Mouse (Mus musculus) forebrain, embryonic 12.5 days (tissue): ENCODE results near the gene Mcf2. TPM values are rescaled to one million over a fixed set of nuclear protein-coding genes. Genes with fewer than 3 reads are reported as not detected.

ENCODE experiments used
- ATAC-seq: fragments of 200-750 bp; cut with Nextera tagmentation; 2 replicates; pipeline ENCODE4 v1.8.0; 2017; ENCODE audit warnings: moderate TSS enrichment; ENCODE audit not compliant: low FRiP score
- H3K27ac ChIP-seq: fragments of 300-500 bp; sonication (generic); 2 replicates; pipeline ENCODE4 v1.5.1; 2016; ENCODE audit warnings: mild to moderate bottlenecking
- H3K27me3 ChIP-seq: fragments of 300-500 bp; sonication (generic); 2 replicates; pipeline ENCODE4 v1.6.1; 2016; ENCODE audit warnings: mild to moderate bottlenecking
- H3K36me3 ChIP-seq: fragments of 300-500 bp; sonication (generic); replicated peaks from 2 replicates; pipeline ENCODE4 v1.6.1; 2016; ENCODE audit warnings: mild to moderate bottlenecking
- H3K4me1 ChIP-seq: fragments of 300-500 bp; sonication (generic); 2 replicates; pipeline ENCODE4 v1.6.1; 2016
- H3K4me2 ChIP-seq: fragments of 300-500 bp; sonication (generic); 2 replicates; pipeline ENCODE4 v1.6.1; 2016; ENCODE audit warnings: mild to moderate bottlenecking, moderate library complexity
- H3K4me3 ChIP-seq: fragments of 300-500 bp; sonication (generic); replicated peaks from 2 replicates; pipeline ENCODE4 v1.5.1; 2016; ENCODE audit warnings: mild to moderate bottlenecking
- H3K9ac ChIP-seq: fragments of 300-500 bp; sonication (generic); 2 replicates; pipeline ENCODE4 v1.6.1; 2016; ENCODE audit warnings: mild to moderate bottlenecking
- H3K9me3 ChIP-seq: fragments of 300-500 bp; sonication (generic); 2 replicates; pipeline ENCODE4 v1.6.1; 2016
- WGBS: fragments of 180-500 bp; shearing (Covaris S2); methylation state at CpG from one replicate; pipeline ENCODE4 v1.1.7; 2016; 5-methylcytosine and 5-hydroxymethylcytosine counted together
- polyA plus RNA-seq: library from polyadenylated mRNA; unstranded; fragments of >200 nt; fragmentation: Nextera tagmentation; extraction: Ambion mirVana; gene quantifications from 2 replicates; pipeline ENCODE4 v1.2.1, GENCODE M21; 2016

The Mcf2 gene
- polyA plus RNA-seq, 1 experiment from 2014 or later, result 0.88 TPM

GRCm38 (mm10) chrX:60021595-60021994 is 157.3 kb downstream of the Mcf2 start:
- Histone ChIP-seq H3K36me3 (no peaks in the 10 kb centered on the region), H3K4me3 (no peak overlapping the region), H3K4me1 (no peaks in the 10 kb centered on the region), H3K27me3 (no peaks in the 10 kb centered on the region), H3K27ac (no peak overlapping the region), H3K9me3 (no peaks in the 10 kb centered on the region), H3K4me2 (no peak overlapping the region), H3K9ac (no peak overlapping the region)
- ATAC-seq, result no peak
- 85% methylated on average over 2 of the region's 2 CpGs for WGBS

- no peaks in the 10 kb centered on the region for H3K9me3 ChIP-seq
- no peak overlapping the region for H3K9ac ChIP-seq
- 85% methylated on average over 4 of the region's 4 CpGs for WGBS
- no peak overlapping the region for H3K4me2 ChIP-seq
- no peak for ATAC-seq
- H3K4me1 ChIP-seq, result no peaks in the 10 kb centered on the region
- H3K27me3 ChIP-seq, result no peaks in the 10 kb centered on the region
- H3K4me3 ChIP-seq, result no peak overlapping the region
- no peaks in the 10 kb centered on the region for H3K36me3 ChIP-seq
- H3K27ac ChIP-seq, result no peak overlapping the region
Measured at GRCm38 (mm10) chrX:60021007-60021406, 157.9 kb downstream of the Mcf2 start.

- Histone ChIP-seq H3K27me3 (no peaks in the 10 kb centered on the region), H3K9me3 (no peaks in the 10 kb centered on the region), H3K36me3 (no peaks in the 10 kb centered on the region), H3K27ac (no peak overlapping the region), H3K4me3 (no peak overlapping the region), H3K9ac (no peak overlapping the region), H3K4me1 (no peaks in the 10 kb centered on the region), H3K4me2 (no peak overlapping the region)
- ATAC-seq, result no peak
- WGBS, result 80% methylated on average over 1 of the region's 1 CpGs
Measured at GRCm38 (mm10) chrX:60014588-60014987, 164.3 kb downstream of the Mcf2 start.

- no peak for ATAC-seq
- Histone ChIP-seq H3K4me3 (no peak overlapping the region), H3K4me1 (no peaks in the 10 kb centered on the region), H3K36me3 (no peaks in the 10 kb centered on the region), H3K9ac (no peak overlapping the region), H3K4me2 (no peak overlapping the region), H3K27me3 (no peaks in the 10 kb centered on the region), H3K27ac (no peak overlapping the region), H3K9me3 (no peaks in the 10 kb centered on the region)
Measured at GRCm38 (mm10) chrX:60013084-60013676, 165.7 kb downstream of the Mcf2 start.

Other genes with a start within 250 kb of the Mcf2 start
- gene F9, start 179.6 kb downstream of the Mcf2 start, polyA plus RNA-seq, result not detected in 2 replicates